Mouse (Mus musculus): ENCODE data around the gene Myo1f. TPM values are rescaled to one million over a fixed set of nuclear protein-coding genes. Genes with fewer than 3 reads are reported as not detected.

The Myo1f gene
- polyA plus RNA-seq (2012; ENCODE audit: low replicate concordance) = 6.2 and 6.8 TPM in 2 replicates

DNA sequence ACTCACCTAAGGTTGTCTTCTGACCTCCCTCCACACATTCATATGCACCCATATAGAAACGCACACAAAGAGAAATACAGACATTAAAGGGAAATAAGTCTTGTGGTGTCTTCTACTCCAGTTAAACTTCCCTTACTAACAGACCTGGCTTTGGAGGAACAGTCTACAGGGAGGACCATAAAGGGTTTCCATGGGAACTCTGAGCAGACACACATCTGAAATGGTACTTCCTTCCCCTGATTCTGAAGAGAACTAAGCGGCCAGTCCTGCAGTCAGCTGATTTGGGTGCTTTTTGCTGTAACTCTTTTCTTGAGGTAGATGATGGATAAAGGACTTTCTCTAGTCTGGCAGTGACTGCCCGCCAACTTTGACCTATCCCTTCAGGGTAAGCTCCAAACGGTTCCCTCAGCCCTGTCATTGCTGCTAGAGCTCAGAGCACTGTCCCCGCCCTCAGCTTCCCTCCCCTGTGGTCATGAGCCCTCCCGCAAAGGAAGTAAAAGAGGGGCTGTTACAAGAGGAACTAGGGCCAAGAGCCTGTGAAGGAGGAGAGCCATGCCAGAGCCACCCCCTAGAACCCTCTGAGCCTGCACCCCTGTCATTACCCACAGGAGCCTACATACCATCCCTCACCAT is at the start of gene Myo1f:
TSS of gene Myo1f (plus strand) at position 485 of the 633 bp plus-strand sequence.

DNA sequence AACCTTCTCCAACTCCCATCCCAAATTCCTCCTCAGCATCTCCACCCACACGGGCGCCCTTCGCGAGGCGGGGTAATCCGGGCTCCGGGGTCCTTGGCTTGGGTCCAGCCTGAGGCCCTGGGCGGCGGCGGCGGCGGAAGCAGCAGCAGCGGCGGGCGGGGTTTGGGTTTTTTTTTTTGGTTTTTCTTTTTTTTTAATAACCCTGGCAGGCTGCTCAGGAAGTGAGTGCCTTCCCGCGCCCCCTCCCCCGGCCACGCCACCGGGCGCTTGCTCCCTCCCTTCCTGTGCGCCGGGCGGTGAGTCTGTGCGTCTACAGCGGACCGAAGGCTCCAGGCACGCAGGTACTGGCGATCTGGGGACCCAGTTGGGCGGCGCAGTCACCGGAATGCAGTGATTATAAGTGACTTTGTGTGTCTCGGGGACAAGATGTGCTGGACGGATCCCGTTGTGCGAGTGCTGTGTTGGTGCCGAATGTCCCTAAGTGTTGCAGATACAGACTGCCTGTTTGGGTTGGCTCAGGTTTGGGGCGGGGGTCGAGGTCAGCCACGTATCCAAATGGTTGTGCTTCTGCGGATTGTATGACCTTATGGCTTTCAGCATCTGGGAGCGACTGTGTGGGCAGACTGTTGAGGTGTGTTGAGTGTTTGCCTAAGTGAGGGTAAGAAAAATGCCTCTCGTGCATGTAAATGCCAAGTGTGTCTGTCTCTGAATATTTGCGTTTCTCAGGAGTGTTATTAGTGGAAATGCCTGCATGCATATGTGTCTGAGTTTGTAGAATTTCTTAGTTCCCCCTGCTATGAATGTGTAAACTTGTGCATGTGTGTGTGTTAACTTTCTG is 31.4 kb upstream of the Myo1f start, which contains the start of gene Adamts10:
TSS of gene Adamts10 (plus strand) at position 287 of the 838 bp plus-strand sequence.

DNA sequence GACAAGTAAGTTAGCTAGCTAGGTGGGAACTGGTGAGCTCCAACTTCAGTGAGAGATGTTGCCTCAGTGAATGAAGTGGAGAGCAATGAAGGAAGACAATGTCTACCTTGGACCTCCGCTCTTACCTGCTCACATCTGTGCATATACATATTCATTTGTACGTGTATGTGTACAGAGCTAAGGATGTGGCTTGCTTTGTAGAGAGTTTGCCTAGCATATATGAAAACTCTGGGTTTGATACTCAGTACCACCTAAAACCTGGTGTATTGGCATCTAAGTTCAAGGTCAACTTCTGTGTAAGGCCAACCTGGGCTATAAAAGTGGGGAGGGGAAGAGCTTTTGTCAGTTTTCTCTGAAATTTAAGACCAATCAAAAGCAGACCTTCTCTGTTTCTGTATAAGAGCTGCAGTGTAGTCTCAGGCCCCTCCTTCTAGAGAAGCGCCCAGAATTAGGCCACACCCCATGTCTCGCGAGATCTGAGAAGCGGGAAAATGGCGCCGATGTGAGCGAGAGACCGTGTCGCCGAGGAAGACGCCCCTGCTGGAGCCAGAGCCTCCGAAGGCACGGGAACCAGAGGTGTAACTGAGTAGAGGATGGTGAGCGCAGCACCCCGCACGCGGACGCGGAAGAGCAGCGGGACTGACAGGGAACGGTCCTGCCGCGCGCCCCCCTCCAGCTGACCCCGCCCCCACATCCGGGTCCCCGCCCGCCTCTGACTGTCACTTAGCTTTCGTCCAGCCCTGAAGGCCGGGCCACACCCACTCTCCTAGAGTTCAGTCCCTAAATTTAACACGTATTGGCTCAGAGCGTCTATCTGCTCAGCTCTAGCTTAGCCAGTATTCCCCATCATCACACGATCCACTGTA is 73.3 kb downstream of the Myo1f start, which contains the start of gene Zfp414:
TSS of gene Zfp414 (plus strand) at position 470 of the 866 bp plus-strand sequence.

DNA sequence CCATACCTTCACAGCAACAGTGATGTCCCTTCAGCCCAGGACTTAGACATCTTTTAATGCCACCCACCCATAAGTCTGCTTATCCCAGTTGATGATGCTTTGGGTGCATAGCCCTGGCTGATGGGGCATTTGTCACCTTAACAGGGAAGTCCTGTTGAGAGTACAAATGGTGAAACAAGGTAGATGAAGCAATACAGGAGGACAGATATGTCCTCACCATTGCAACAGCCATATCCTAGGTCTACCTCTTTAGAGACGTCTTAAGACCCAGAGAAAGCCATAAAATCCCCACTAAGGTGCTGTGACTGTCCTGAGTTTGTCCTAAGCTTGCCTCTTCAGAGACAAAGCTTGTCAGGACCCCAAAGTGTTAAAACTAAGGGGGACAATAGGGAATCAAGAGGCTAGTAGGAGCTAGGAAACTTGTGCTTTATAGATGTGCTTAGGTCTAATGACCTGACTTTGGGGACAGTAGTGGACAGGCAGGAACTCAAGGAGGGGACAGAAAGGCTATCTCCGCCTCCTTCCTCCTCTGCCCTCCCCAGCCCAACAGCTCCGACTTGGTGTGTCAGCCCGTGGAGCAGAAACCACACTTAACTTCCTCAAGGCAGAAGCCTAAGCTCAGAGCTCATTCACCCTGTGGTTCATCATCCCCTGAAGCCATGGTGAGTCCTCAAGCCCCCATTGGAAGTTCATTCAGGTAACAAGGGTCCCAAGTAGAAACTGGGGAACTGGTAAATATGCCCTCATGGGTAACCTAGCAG is 82.2 kb downstream of the Myo1f start, which contains the start of gene Pram1:
TSS of gene Pram1 (plus strand) at position 541 of the 761 bp plus-strand sequence.

Other genes starting within 250 kb of the Myo1f start
- gene Zfp81, start 196.8 kb upstream of the Myo1f start, polyA plus RNA-seq (2012; ENCODE audit: low replicate concordance) = 0.31 TPM in 1 of 2 replicates, not detected in the other
- 0.21 and 0.90 TPM in 2 replicates for gene Zfp101, start 161.1 kb upstream of the Myo1f start, polyA plus RNA-seq (2012; ENCODE audit: low replicate concordance)
- gene Actl9, start 122.8 kb upstream of the Myo1f start, polyA plus RNA-seq (2012; ENCODE audit: low replicate concordance) = not detected in 2 replicates
- gene Adamts10, start 31.5 kb upstream of the Myo1f start, polyA plus RNA-seq (2012; ENCODE audit: low replicate concordance) = 15.1 and 18.9 TPM in 2 replicates
- 89.6 and 130 TPM in 2 replicates for gene Zfp414, start 73.4 kb downstream of the Myo1f start, polyA plus RNA-seq (2012; ENCODE audit: low replicate concordance)
- 0.98 TPM in 1 of 2 replicates, not detected in the other for gene Pram1, start 82.3 kb downstream of the Myo1f start, polyA plus RNA-seq (2012; ENCODE audit: low replicate concordance)
- gene Hnrnpm, start 131.2 kb downstream of the Myo1f start, polyA plus RNA-seq (2012; ENCODE audit: low replicate concordance) = 235 and 638 TPM in 2 replicates
- 32.8 and 113 TPM in 2 replicates for gene March2, start 163.0 kb downstream of the Myo1f start, polyA plus RNA-seq (2012; ENCODE audit: low replicate concordance)
- 96.5 and 233 TPM in 2 replicates for gene Rab11b, start 204.8 kb downstream of the Myo1f start, polyA plus RNA-seq (2012; ENCODE audit: low replicate concordance)
- 3.9 and 15.1 TPM in 2 replicates for gene Angptl4, start 226.1 kb downstream of the Myo1f start, polyA plus RNA-seq (2012; ENCODE audit: low replicate concordance)